Mouse (Mus musculus): ENCODE measurements at regions not wholly inside any gene's neighbourhood (a gene's known extent, or its start where the extent isn't known, plus 50 kb on each side); places are given as distances from the start of the nearest gene placed in this dataset.

GRCm38 (mm10) chr13:44413305-44413704, 316.0 kb upstream of the Jarid2 start:
- DNase-seq, result no peak

- DNase-seq, result no peak
Measured at GRCm38 (mm10) chr13:44415971-44416370, 313.3 kb upstream of the Jarid2 start.

DNA sequence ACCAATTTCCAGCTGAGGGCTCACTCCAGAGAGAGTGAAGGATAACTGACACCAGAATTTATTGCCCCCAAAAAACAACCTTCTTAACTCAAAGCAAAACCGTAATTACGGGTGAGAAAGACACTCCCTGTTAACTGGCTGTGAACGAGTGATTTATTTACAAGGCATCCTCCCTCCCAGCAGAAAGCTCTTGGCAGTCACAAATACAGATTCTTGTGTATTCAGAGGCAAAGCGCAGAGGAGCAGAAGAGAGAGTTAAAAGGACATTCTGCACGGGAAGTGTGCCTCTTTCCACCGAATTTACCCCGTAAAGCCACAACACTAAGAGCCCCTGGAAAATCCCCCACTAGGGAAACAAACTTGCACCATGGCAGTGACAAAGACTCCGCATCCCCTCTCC, 312.3 kb upstream of the Jarid2 start:
- DNase-seq, result no peak

DNA sequence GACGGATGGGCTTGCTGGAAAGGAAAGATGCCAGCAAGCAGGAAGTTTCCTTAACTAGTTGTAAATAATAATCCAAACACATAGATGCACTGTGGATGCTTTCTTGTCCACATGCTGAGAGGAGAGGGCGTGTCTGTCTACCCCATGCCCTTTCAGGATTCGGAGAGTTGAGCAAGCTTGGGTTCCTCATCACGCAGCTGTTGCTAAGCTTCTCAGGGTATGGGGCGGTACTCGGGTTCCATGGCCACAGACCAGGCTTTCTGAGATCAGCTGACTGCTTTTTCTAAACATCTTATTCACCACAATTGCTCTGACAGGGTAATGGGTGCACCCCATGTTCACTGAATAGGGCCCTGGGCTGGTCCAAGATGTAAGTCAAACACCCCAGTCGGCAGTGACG, 310.2 kb upstream of the Jarid2 start:
- no peak for DNase-seq

- DNase-seq, result no peak
Measured at GRCm38 (mm10) chr13:44419472-44420226, 309.6 kb upstream of the Jarid2 start.

GRCm38 (mm10) chr13:44420227-44420592, 309.1 kb upstream of the Jarid2 start:
- no peak for DNase-seq

DNA sequence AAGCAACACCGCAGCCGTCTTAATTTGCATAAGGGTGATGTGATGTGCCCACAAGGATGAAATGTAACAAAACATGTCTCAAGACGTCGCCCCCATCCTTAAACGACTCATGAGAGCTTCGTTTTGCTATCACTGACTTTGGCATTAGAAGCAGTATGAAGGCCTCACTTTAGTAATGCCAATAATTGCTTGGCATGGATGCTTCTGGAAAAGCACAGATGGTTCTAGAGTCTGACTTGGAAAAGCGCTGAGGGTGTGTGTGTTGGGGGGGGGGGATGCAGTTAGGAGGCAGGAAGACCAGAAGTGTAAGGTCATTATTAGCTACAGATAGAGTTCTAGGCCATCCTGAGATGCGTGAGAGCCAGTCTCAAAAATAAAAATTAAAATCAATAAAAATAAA, 308.3 kb upstream of the Jarid2 start:
- DNase-seq, result no peak

- DNase-seq, result no peak
Measured at GRCm38 (mm10) chr13:44421426-44421825, 307.8 kb upstream of the Jarid2 start.

GRCm38 (mm10) chr13:44421922-44422321, 307.4 kb upstream of the Jarid2 start:
- DNase-seq, result no peak

GRCm38 (mm10) chr13:44430492-44430891, 298.8 kb upstream of the Jarid2 start:
- no peak for DNase-seq

DNA sequence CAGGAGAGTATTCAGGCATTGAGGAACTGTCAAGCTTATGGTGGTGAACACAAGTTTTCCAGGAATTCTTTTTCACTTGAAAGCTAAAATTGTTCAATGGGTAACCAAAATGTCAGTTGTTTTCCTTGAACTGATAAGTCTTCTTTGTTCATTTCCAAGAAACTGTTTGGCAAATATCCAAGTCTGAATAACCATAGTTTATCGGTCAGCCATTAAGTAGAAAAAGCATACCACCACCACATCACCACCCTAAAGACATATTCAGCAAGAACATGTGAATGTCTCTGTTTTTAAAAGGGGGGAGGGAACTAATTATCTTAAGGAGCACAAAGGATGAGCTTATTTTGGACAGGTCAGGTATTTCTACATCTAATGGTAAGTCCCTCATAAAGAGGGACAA, 291.6 kb upstream of the Jarid2 start:
- DNase-seq, result no peak

- DNase-seq, result no peak
Measured at GRCm38 (mm10) chr13:44441061-44441460, 288.2 kb upstream of the Jarid2 start.

- DNase-seq, result no peak
Measured at GRCm38 (mm10) chr13:44449216-44449830, 280.0 kb upstream of the Jarid2 start.

DNA sequence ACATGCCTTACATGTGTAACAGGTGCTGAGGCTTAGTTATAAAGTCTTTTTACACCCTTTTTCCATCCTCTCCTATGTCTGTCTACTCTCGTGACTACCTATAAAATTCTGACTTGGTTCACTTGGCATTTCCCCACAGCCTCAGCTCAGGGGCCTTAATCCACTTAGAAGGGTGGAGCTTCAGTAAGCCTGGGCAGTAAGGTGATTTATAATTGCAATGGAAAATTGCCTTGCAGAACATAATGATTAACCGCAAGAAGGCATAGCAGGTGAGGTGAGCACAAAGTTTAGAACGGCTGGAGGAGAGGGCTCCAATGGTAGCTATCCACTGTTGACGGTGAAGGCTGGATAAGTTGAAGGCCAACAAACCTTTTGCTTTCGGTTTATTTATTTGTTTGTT, 278.1 kb upstream of the Jarid2 start:
- DNase-seq, result no peak

GRCm38 (mm10) chr13:44453131-44453530, 276.1 kb upstream of the Jarid2 start:
- DNase-seq, result no peak

- no peak for DNase-seq
Measured at GRCm38 (mm10) chr13:44454136-44454535, 275.1 kb upstream of the Jarid2 start.

- DNase-seq, result no peak
Measured at GRCm38 (mm10) chr13:44455193-44455592, 274.1 kb upstream of the Jarid2 start.

DNA sequence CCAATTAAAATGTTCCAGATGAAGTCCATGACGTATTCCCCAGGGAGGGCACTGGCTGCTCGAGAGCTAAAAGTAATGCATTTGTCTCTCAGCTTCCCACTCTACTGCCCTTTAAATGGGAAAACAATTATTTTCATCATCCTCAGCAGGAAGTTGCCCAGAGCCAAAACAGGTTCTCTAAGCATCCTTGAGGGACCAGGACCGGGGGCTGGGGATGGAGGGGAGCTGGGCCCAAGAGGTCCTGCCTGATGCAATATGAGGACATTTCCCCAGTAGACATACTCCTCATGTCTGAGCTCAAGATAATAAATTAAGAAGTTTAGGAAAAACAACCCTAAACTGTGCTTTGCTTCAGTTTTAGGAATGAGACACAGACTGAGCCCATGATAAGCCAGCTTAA, 270.5 kb upstream of the Jarid2 start:
- no peak for DNase-seq

DNA sequence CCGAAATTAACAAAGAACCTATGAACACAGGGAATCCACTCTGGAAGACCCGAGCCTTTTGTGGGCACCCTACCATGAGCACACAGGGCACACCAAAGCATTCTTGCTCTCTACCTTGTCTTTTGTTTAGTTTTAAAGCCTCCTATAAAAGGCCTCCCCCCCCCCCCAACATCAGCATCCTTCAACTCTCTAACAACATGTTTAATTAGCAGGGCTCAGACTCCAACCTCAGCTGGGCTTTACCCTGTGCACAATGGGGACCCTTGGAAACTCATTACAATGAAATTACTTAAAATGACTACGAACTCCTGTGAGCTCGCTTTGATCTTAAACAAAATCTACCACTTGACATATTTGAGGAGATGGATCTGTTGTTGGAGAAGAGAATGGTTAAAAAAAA, 270.1 kb upstream of the Jarid2 start:
- DNase-seq, result no peak

DNA sequence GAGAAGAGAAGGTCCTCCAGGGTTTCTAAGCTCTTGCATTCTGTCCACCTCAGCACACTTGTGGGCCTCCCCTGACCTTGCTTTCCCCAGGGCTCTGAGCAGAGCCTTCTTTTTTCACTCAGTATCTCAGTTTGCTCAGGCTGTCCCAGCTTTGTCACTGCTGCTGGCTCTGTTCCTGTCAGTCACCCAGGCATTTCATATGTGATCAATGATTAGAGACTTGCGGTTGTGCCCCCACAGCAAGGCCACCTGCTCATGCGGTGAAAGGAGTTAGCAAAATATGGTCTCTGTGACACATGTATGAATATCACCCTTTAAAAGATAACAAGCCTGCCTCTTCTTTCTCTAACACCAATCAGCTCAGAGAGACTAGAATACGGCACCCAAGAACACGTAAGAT, 265.6 kb upstream of the Jarid2 start:
- DNase-seq, result no peak

- peak; percentile 28 for DNase-seq
Measured at GRCm38 (mm10) chr13:44465567-44465966, 263.7 kb upstream of the Jarid2 start.

DNA sequence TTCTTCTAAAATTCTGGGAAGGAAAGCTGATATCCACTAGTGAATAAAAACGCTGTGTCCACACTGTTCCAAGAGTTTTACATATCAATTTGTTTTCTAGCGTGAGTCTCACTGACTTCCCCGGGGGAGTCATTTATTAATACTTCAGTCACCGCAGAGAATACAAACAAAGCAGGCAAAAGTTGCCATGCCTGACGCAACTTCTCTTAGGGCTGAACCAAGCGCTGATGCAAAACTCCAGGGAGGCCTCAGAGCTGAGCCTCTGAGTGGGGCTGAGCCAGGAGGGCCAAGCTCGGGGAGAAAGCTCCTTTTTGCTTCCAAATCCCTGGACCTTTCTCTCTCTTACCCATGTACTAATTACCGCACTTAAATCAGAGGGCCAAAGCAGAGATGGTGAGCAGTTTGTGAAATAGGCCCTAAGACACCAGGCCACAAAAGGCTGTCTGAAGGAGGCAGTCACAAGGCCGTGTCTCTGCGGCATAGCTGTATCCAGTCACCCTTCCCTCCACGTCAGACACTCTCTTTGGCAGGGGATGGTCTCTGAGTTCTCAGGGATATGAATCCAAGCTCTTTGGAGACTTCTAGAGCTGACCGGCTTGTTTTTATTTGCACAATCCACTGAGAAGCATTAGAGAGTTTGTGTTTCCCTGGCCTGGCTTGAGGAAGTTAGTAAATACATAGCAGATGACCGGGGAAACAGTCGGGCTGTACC, 260.2 kb upstream of the Jarid2 start:
- no peak for DNase-seq

- no peak for DNase-seq
Measured at GRCm38 (mm10) chr13:44469675-44470074, 259.6 kb upstream of the Jarid2 start.

DNA sequence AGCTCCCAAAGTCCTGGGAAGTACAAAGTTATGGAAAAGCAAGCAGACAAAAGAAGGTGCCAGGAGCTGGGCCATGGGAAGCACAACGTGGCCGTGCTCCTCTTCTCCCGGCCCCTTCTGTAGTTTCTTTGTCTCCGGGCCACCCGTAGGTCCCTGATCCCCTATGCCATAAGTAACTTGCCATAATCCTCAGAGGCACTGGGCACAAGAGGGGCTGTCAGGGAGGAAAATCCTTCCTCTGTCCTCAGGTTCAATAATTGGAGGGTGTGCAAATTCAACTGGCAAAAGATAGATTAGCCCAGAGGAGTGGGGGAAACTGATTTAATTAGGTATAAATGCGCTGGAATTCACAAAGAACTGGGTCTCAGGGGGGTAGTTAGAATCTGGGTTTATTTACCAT, 256.1 kb upstream of the Jarid2 start:
- DNase-seq, result no peak
